Mouse (Mus musculus): ENCODE data around the gene Selplg.
"Not testable (repeated sequence)": the region's sequence is repeated elsewhere in the genome, so short reads cannot be mapped to it uniquely, and the experiment has no call there.

The Selplg gene

DNA sequence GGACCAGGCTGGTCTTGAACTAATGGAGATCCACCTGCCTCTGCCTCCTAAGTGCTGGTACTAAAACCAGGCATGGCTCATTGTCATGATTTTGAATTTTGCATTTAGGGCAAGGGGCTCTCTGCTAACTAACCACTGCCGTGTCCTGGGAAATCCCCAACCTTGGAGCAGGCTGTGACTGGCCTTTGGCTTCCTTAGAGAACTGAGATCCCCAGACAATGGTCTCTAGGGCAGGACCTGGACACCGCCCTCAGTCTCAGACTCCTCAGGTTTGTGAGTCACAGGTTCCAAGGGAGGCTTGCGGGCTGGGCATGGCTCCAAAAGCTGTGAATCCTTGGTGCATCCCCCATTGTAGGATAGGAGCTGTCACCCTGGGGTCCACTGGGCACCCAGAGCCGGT is 5.8 kb downstream of the Selplg start:
- DNase-seq (ENCODE audit: low spot score in 2 of 2): no peak

DNA sequence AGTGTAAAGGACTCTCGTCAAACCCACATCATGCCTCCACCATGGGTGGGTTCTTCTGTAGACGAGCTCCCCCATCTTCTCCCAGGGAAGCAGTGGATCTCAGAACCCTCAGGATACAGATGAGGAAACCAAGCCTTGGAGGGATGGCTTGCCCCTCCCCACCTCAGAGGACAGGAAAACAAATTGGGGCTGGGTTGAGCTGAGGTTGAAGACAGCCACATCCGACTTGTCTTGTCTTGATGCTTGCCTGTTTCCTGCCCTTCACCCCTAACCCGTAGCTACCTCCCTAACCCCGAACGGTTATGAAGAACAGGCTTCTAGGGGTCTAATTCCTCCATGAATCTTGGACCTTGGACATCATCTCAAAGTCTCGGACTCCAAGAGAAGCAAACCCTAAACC is 6.9 kb downstream of the Selplg start:
- DNase-seq (ENCODE audit: low spot score in 2 of 2): no peak

GRCm38 (mm10) chr5:113824228-113824627 is 8.2 kb downstream of the Selplg start:
- DNase-seq (ENCODE audit: low spot score in 2 of 2): no peak

DNA sequence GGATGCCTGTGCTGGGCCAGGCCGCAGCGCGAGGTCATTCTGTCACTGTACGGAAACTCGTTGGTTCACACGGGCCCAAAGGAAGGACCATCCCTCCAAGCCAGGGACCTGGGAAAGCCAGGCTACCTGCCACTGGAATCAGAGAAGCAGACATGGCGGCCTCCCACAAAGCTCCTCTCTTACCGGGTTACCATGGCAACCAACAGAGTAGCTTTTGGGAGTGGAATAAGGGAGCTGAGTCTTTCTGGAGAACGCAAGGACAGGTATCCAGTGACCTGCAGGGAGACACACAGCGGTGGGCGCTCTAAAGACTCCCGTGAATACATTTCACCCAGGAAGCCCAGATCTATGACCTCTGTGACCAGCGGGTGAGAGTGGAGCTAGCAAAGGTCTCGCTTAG is 13.9 kb downstream of the Selplg start:
- no peak for DNase-seq (ENCODE audit: low spot score in 2 of 2)

- peak; percentile 77 to 95 for DNase-seq (ENCODE audit: low spot score in 2 of 2)
These were observed 16.7 kb downstream of the Selplg start for GRCm38 (mm10) chr5:113815638-113816152.

- no peak for DNase-seq (ENCODE audit: low spot score in 2 of 2)
These were observed 17.4 kb downstream of the Selplg start for GRCm38 (mm10) chr5:113815041-113815389.

GRCm38 (mm10) chr5:113814111-113815040 is 18.1 kb downstream of the Selplg start:
- no peak for DNase-seq (ENCODE audit: low spot score in 2 of 2)

- peak in 1 of 2 experiments; percentile 53 for DNase-seq (ENCODE audit: low spot score in 2 of 2)
These were observed 18.8 kb downstream of the Selplg start for GRCm38 (mm10) chr5:113813608-113814007.

DNA sequence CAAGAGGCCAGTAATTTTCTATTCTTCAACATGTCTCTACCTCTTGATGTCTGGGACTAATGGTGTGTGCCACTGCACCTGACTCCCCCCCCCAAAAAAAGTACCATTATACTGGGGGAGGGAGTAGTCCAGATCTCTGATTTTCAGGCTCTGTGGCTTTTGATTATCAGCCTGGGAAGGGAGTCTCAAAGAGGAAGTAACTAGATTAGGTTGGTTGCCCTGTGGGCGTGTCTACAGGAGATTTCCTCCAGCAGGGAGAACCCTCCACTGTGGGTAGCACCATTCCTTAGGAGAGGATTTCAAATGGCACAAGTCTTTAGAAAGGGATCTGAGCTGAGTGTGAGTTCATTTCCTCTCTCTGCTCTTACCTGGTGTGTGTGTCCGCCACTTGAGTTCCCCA is 19.8 kb downstream of the Selplg start:
- no peak for DNase-seq (ENCODE audit: low spot score in 2 of 2)

DNA sequence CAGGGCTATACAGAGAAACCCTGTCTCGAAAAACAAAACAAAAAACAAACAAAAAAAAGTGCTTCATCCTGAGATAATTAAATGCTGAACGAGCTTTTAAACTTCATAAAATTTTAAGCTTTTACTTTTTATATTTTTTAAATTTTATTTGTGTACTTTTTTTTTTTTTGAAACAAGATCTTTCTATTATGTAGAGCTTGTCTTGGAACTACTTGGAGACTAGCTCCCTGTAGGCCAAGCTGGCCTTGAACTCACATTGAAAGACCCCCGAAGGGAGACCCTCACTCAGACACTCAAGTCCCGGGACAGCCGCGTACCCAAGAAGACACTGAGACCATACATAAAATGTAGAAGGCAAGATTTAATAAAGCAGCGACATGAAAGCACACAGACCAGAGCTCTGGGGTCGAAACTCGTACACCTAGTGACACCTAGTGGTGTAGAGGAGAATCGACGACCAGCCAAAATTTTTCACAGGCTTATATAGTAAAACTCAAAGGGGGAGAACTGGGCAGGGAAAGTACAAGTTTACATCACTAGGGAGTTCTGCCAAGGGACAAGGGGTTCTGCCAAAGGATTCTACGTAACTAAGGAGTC is 20.5 kb downstream of the Selplg start:
- not testable (repeated sequence) for DNase-seq (ENCODE audit: low spot score in 2 of 2)

DNA sequence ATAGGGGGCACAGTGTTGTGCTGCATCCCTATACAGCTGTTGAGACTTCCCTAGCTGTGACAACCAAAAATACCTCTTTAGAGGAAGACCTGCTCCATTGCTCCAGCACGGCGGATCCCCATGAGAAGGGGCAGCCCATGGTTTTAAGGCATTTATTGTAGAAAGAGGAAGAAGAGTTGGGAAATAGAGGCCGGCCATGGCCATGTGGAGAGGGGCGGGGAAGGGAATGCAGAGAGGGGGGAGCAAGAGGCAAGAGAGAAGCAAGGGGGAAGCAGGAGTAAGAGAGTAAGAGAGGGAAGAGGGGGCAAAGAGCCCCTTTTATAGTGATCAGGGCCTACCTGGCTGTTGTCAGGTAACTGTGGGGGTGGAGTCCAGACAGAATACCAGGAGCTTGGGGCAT is 22.3 kb downstream of the Selplg start:
- no peak for DNase-seq (ENCODE audit: low spot score in 2 of 2)

GRCm38 (mm10) chr5:113808177-113808576 is 24.3 kb downstream of the Selplg start:
- DNase-seq (ENCODE audit: low spot score in 2 of 2): no peak

DNA sequence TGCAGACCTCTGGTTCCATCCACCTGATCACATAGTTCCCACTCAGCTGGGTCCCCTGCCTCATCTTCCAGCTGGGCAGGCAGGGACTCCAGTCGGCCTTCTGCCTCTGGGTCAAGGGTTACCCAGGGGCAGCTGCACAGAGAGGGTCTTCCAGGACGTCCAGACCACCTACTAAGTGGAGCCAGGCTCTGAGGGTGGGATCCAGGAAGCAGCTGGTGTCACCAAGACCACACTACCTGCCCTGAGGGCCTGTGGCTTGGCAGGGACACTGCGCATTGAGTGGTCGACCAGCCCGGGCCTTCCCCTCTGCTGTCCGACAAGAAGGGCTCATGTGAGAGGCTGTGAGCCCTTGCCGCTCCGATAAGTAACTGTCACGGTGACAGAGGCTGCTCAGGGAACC is 24.7 kb downstream of the Selplg start:
- DNase-seq (ENCODE audit: low spot score in 2 of 2): no peak

- no peak for DNase-seq (ENCODE audit: low spot score in 2 of 2)
These were observed 26.0 kb downstream of the Selplg start for GRCm38 (mm10) chr5:113806414-113806813.

GRCm38 (mm10) chr5:113805301-113805700 is 27.1 kb downstream of the Selplg start:
- no peak for DNase-seq (ENCODE audit: low spot score in 2 of 2)

- DNase-seq (ENCODE audit: low spot score in 2 of 2): no peak
These were observed 28.0 kb downstream of the Selplg start for GRCm38 (mm10) chr5:113804395-113804966.

DNA sequence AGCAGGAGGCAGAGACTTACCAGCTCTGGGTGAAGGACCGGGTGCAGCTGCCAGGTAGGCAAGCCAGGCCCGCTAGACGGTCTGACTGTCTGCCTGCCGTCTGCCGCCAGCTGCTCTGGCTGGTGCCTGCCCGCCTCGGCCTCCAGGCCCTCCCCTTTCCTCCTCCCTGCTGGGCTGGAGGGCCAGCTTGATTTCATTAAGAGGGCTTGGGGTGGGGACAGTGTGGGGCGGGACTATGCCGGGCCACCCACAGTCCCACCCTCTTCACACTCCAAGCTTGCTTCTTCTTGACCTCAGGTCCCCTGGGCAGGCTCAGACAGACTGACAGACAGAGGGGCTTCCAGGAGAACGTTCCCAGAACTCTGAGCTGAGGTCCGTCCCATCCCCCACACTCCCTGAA is 32.2 kb downstream of the Selplg start, which contains the start of gene Tmem119:
TSS of gene Tmem119 (minus strand) at position 237 of the 400 bp plus-strand sequence.
- DNase-seq (ENCODE audit: low spot score in 2 of 2): no peak

DNA sequence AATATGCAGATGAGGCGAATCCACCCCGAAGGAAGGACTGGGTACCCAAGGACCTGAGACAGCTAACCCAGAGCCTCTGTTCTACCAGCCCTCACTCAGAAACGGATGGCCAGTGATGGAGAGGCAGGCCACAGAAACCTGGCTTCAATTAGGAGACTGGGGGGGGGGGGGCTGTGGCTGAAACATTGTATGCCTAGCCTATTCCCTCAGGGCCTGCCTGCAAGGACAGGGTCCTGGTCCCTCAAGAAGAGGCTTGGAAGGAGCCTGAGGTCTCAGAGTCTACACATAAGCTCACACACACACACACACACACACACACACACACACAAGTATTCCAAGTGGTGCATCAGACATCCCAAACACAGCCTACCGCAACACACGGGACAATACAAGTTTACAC is 32.8 kb downstream of the Selplg start:
- no peak for DNase-seq (ENCODE audit: low spot score in 2 of 2)

DNA sequence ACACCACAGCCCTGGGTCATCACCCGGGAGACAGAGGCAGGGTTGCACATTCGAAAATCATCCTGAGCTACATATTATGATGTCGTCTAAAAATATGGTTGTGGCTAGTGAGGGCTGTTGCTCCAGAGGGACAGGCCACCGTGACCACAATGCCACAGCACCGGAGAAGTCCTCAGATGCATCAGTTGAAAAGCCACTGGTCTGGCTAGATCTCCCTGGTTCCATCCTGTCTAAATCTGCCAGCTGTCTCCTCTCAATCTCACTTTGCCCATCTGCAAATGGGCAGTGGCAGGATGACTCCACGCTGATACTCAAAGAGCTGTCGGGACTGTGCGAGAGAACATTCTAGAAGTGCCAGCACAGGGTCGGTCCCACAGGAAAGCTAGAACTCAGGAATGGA is 33.9 kb downstream of the Selplg start:
- DNase-seq (ENCODE audit: low spot score in 2 of 2): no peak

- DNase-seq (ENCODE audit: low spot score in 2 of 2): no peak
These were observed 35.1 kb downstream of the Selplg start for GRCm38 (mm10) chr5:113797149-113797882.

- DNase-seq (ENCODE audit: low spot score in 2 of 2): no peak
These were observed 35.9 kb downstream of the Selplg start for GRCm38 (mm10) chr5:113796401-113797148.

Measured in spleen, postnatal 4 days (tissue).